Mouse (Mus musculus): ENCODE results near the gene Senp1. TPM values are rescaled to one million over a fixed set of nuclear protein-coding genes. Genes with fewer than 3 reads are reported as not detected.

The Senp1 gene
- polyA plus RNA-seq, 1 experiment: 1.0 TPM

- no peak for TF ChIP-seq GATA1 (IDR thresholded peaks at IDR 0.05; ENCODE audit: low read length)
- no peak for TF ChIP-seq TAL1 (IDR thresholded peaks at IDR 0.05; ENCODE audit: low read length)
- Histone ChIP-seq H3K27me3 (ENCODE audit: control insufficient read depth) (no peaks in the 10 kb centered on the region), H3K36me3 (ENCODE audit: control insufficient read depth) (peaks cover 98% of the 10 kb centered on the region), H3K4me3 (replicated peaks) (no peak overlapping the region), H3K4me1 (ENCODE audit: control insufficient read depth) (no peaks in the 10 kb centered on the region), H3K9me3 (ENCODE audit: control insufficient read depth, low read length) (no peaks in the 10 kb centered on the region)
Observed at GRCm38 (mm10) chr15:98043967-98044366, 49.6 kb downstream of the Senp1 start.

GRCm38 (mm10) chr15:98042508-98042907 lies 51.0 kb downstream of the Senp1 start:
- TF ChIP-seq TAL1 (IDR thresholded peaks at IDR 0.05; ENCODE audit: low read length) (no peak), GATA1 (IDR thresholded peaks at IDR 0.05; ENCODE audit: low read length) (no peak)
- Histone ChIP-seq H3K36me3 (ENCODE audit: control insufficient read depth) (peaks cover 95% of the 10 kb centered on the region), H3K4me1 (ENCODE audit: control insufficient read depth) (no peaks in the 10 kb centered on the region), H3K9me3 (ENCODE audit: control insufficient read depth, low read length) (no peaks in the 10 kb centered on the region), H3K27me3 (ENCODE audit: control insufficient read depth) (no peaks in the 10 kb centered on the region), H3K4me3 (replicated peaks) (no peak overlapping the region)

- Histone ChIP-seq H3K4me3 (replicated peaks) (no peak overlapping the region), H3K9me3 (ENCODE audit: control insufficient read depth, low read length) (no peaks in the 10 kb centered on the region), H3K27me3 (ENCODE audit: control insufficient read depth) (no peaks in the 10 kb centered on the region), H3K36me3 (ENCODE audit: control insufficient read depth) (peaks cover 78% of the 10 kb centered on the region), H3K4me1 (ENCODE audit: control insufficient read depth) (no peaks in the 10 kb centered on the region)
- TF ChIP-seq TAL1 (IDR thresholded peaks at IDR 0.05; ENCODE audit: low read length): no peak
- TF ChIP-seq GATA1 (IDR thresholded peaks at IDR 0.05; ENCODE audit: low read length): no peak
Observed at GRCm38 (mm10) chr15:98039682-98040081, 53.9 kb downstream of the Senp1 start.

GRCm38 (mm10) chr15:98036578-98036977 lies 57.0 kb downstream of the Senp1 start:
- peaks cover 47% of the 10 kb centered on the region for H3K36me3 ChIP-seq (ENCODE audit: control insufficient read depth)

GRCm38 (mm10) chr15:98035076-98035755 lies 58.3 kb downstream of the Senp1 start:
- Histone ChIP-seq H3K27me3 (ENCODE audit: control insufficient read depth) (no peaks in the 10 kb centered on the region), H3K4me1 (ENCODE audit: control insufficient read depth) (no peaks in the 10 kb centered on the region), H3K9me3 (ENCODE audit: control insufficient read depth, low read length) (no peaks in the 10 kb centered on the region), H3K4me3 (replicated peaks) (no peak overlapping the region), H3K36me3 (ENCODE audit: control insufficient read depth) (peaks cover 33% of the 10 kb centered on the region)
- TF ChIP-seq GATA1 (IDR thresholded peaks at IDR 0.05; ENCODE audit: low read length) (no peak), TAL1 (IDR thresholded peaks at IDR 0.05; ENCODE audit: low read length) (no peak)

More at GRCm38 (mm10) chr15:98036578-98036977, 57.0 kb downstream of the Senp1 start:
- no peak overlapping the region for H3K4me3 ChIP-seq (replicated peaks)
- TF ChIP-seq TAL1 (IDR thresholded peaks at IDR 0.05; ENCODE audit: low read length) (no peak), GATA1 (IDR thresholded peaks at IDR 0.05; ENCODE audit: low read length) (no peak)
- no peaks in the 10 kb centered on the region for H3K9me3 ChIP-seq (ENCODE audit: control insufficient read depth, low read length)
- no peaks in the 10 kb centered on the region for H3K4me1 ChIP-seq (ENCODE audit: control insufficient read depth)
- H3K27me3 ChIP-seq (ENCODE audit: control insufficient read depth): no peaks in the 10 kb centered on the region

GRCm38 (mm10) chr15:98033233-98033748 lies 60.3 kb downstream of the Senp1 start:
- Histone ChIP-seq H3K9me3 (ENCODE audit: control insufficient read depth, low read length) (no peaks in the 10 kb centered on the region), H3K4me1 (ENCODE audit: control insufficient read depth) (no peaks in the 10 kb centered on the region), H3K4me3 (replicated peaks) (no peak overlapping the region), H3K27me3 (ENCODE audit: control insufficient read depth) (no peaks in the 10 kb centered on the region; the same call in 1 of the 2 replicates), H3K36me3 (ENCODE audit: control insufficient read depth) (peaks cover 16% of the 10 kb centered on the region)
- no peak for TF ChIP-seq GATA1 (IDR thresholded peaks at IDR 0.05; ENCODE audit: low read length)
- no peak for TF ChIP-seq TAL1 (IDR thresholded peaks at IDR 0.05; ENCODE audit: low read length)

GRCm38 (mm10) chr15:98029798-98030197 lies 63.7 kb downstream of the Senp1 start:
- peaks cover 17% of the 10 kb centered on the region for H3K27me3 ChIP-seq (ENCODE audit: control insufficient read depth)

GRCm38 (mm10) chr15:98026967-98027904 lies 66.3 kb downstream of the Senp1 start:
- H3K4me3 ChIP-seq (replicated peaks): no peak overlapping the region
- H3K9me3 ChIP-seq (ENCODE audit: control insufficient read depth, low read length): no peaks in the 10 kb centered on the region
- H3K27me3 ChIP-seq (ENCODE audit: control insufficient read depth): peaks cover 17% of the 10 kb centered on the region
- H3K4me1 ChIP-seq (ENCODE audit: control insufficient read depth): no peaks in the 10 kb centered on the region
- TF ChIP-seq GATA1 (IDR thresholded peaks at IDR 0.05; ENCODE audit: low read length): no peak
- no peak for TF ChIP-seq TAL1 (IDR thresholded peaks at IDR 0.05; ENCODE audit: low read length)
- no peaks in the 10 kb centered on the region for H3K36me3 ChIP-seq (ENCODE audit: control insufficient read depth)

More at GRCm38 (mm10) chr15:98029798-98030197, 63.7 kb downstream of the Senp1 start:
- Histone ChIP-seq H3K4me3 (replicated peaks) (no peak overlapping the region), H3K4me1 (ENCODE audit: control insufficient read depth) (no peaks in the 10 kb centered on the region), H3K36me3 (ENCODE audit: control insufficient read depth) (no peaks in the 10 kb centered on the region), H3K9me3 (ENCODE audit: control insufficient read depth, low read length) (no peaks in the 10 kb centered on the region)
- TF ChIP-seq GATA1 (IDR thresholded peaks at IDR 0.05; ENCODE audit: low read length): no peak
- TF ChIP-seq TAL1 (IDR thresholded peaks at IDR 0.05; ENCODE audit: low read length): no peak

- H3K4me1 ChIP-seq (ENCODE audit: control insufficient read depth): no peaks in the 10 kb centered on the region
- H3K36me3 ChIP-seq (ENCODE audit: control insufficient read depth): no peaks in the 10 kb centered on the region
- peaks cover 17% of the 10 kb centered on the region for H3K27me3 ChIP-seq (ENCODE audit: control insufficient read depth)
- no peak overlapping the region for H3K4me3 ChIP-seq (replicated peaks)
- H3K9me3 ChIP-seq (ENCODE audit: control insufficient read depth, low read length): no peaks in the 10 kb centered on the region
- TF ChIP-seq TAL1 (IDR thresholded peaks at IDR 0.05; ENCODE audit: low read length) (no peak), GATA1 (IDR thresholded peaks at IDR 0.05; ENCODE audit: low read length) (no peak)
Observed at GRCm38 (mm10) chr15:98025611-98026010, 67.9 kb downstream of the Senp1 start.

Data from erythroblast, embryonic 14.5 days (primary cell).